Mouse (Mus musculus): ENCODE measurements around the gene Tmem98.

Tmem98 gene

GRCm38 (mm10) chr11:80791677-80792432 lies 18.1 kb upstream of the Tmem98 start:
- DNase-seq, result no peak

GRCm38 (mm10) chr11:80793386-80793785 lies 16.6 kb upstream of the Tmem98 start:
- no peak for DNase-seq

GRCm38 (mm10) chr11:80794290-80794689 lies 15.7 kb upstream of the Tmem98 start:
- no peak for DNase-seq

GRCm38 (mm10) chr11:80795431-80795830 lies 14.5 kb upstream of the Tmem98 start:
- DNase-seq, result no peak

GRCm38 (mm10) chr11:80799979-80800378 lies 10.0 kb upstream of the Tmem98 start:
- DNase-seq, result peak in 1 of 2 experiments; percentile 33

GRCm38 (mm10) chr11:80802706-80803105 lies 7.3 kb upstream of the Tmem98 start:
- DNase-seq, result no peak

GRCm38 (mm10) chr11:80808551-80809070 lies 1.4 kb upstream of the Tmem98 start:
- no peak for DNase-seq

GRCm38 (mm10) chr11:80809666-80809992 lies 346 bp upstream of the Tmem98 start:
- no peak for DNase-seq

GRCm38 (mm10) chr11:80811156-80811555 lies 1.2 kb downstream of the Tmem98 start:
- DNase-seq, result no peak

- DNase-seq, result peak in 1 of 2 experiments; percentile 27
Measured at GRCm38 (mm10) chr11:80815354-80815753, 5.4 kb downstream of the Tmem98 start.

GRCm38 (mm10) chr11:80818060-80818697 lies 8.2 kb downstream of the Tmem98 start:
- DNase-seq, result peak; percentile 77 to 83

GRCm38 (mm10) chr11:80820085-80820484 lies 10.1 kb downstream of the Tmem98 start:
- no peak for DNase-seq

- DNase-seq, result peak; percentile 57 to 65
Measured at GRCm38 (mm10) chr11:80821296-80821695, 11.3 kb downstream of the Tmem98 start.

GRCm38 (mm10) chr11:80821794-80822193 lies 11.8 kb downstream of the Tmem98 start:
- no peak for DNase-seq

GRCm38 (mm10) chr11:80835395-80835794 lies 25.4 kb downstream of the Tmem98 start:
- no peak for DNase-seq

GRCm38 (mm10) chr11:80835841-80836240 lies 25.9 kb downstream of the Tmem98 start:
- DNase-seq, result no peak

GRCm38 (mm10) chr11:80838724-80839123 lies 28.7 kb downstream of the Tmem98 start:
- no peak for DNase-seq

GRCm38 (mm10) chr11:80843435-80843834 lies 33.5 kb downstream of the Tmem98 start:
- DNase-seq, result no peak

GRCm38 (mm10) chr11:80845486-80845885 lies 35.5 kb downstream of the Tmem98 start:
- DNase-seq, result no peak

GRCm38 (mm10) chr11:80846115-80846514 lies 36.1 kb downstream of the Tmem98 start:
- no peak for DNase-seq

GRCm38 (mm10) chr11:80848131-80848530 lies 38.2 kb downstream of the Tmem98 start:
- no peak for DNase-seq

- DNase-seq, result no peak
Measured at GRCm38 (mm10) chr11:80851859-80852258, 41.9 kb downstream of the Tmem98 start.

- no peak for DNase-seq
Measured at GRCm38 (mm10) chr11:80853014-80853413, 43.0 kb downstream of the Tmem98 start.

- DNase-seq, result no peak
Measured at GRCm38 (mm10) chr11:80854430-80854829, 44.5 kb downstream of the Tmem98 start.
